ENCODE assay signal across 24 mouse cellular contexts in genomic region chr7:81718657-81719056, GRCm38 (mm10). TPM values are rescaled to one million over a fixed set of nuclear protein-coding genes. Genes with fewer than 3 reads are reported as not detected.
DNase-seq lines count a peak whose midpoint lies in the region; ATAC-seq lines count a peak whose summit lies in the region.
"Had no signal": no experiment of that assay in that cellular context is flagged by ENCODE, and none has a peak within 500 bp of the region (broad histone marks: within the 10 kb centered on the region; RNA-seq: fewer than 3 reads in every experiment).

No protein-coding gene starts in this region.

- peak overlapping the region; percentile 55 for H3K27ac ChIP-seq in heart, embryonic 11.5 days (ENCODE audit: low read depth, low read length)
- H3K27ac ChIP-seq in midbrain, embryonic 11.5 days (ENCODE audit: low read depth, low read length): no peak overlapping the region
- no peak overlapping the region for H3K27ac ChIP-seq in midbrain, embryonic 13.5 days
- peak overlapping the region; percentile 74 for H3K27ac ChIP-seq in liver, embryonic 13.5 days
- H3K27ac ChIP-seq: embryonic facial prominence, embryonic 10.5 days; embryonic facial prominence, embryonic 15.5 days; forebrain, embryonic 15.5 days; hindbrain, embryonic 14.5 days; midbrain, embryonic 12.5 days; neural tube, embryonic 13.5 days had no signal

- intact Hi-C loops in heart, postnatal 10 days (cut with DNase I): no loop called here

- 0 out of 2 replicates have a peak, but pooled peaks cover 15% of the 10 kb centered on the region for H3K4me1 ChIP-seq in heart, embryonic 11.5 days (ENCODE audit: control insufficient read depth, insufficient read depth, low read length)
- no peaks in the 10 kb centered on the region for H3K4me1 ChIP-seq in midbrain, embryonic 11.5 days (ENCODE audit: control insufficient read depth, insufficient read depth, low read length)
- H3K4me1 ChIP-seq in midbrain, embryonic 13.5 days (replicated peaks): no peaks in the 10 kb centered on the region
- H3K4me1 ChIP-seq in liver, embryonic 13.5 days (replicated peaks): peaks cover 42% of the 10 kb centered on the region
- H3K4me1 ChIP-seq: embryonic facial prominence, embryonic 10.5 days; forebrain, embryonic 15.5 days; midbrain, embryonic 12.5 days; neural tube, embryonic 13.5 days had no signal

- WGBS in heart, embryonic 11.5 days (ENCODE audit: insufficient replicate concordance): 79% methylated on average over 1 of the region's 1 CpGs
- WGBS in midbrain, embryonic 11.5 days: 85% methylated on average over 1 of the region's 1 CpGs
- WGBS in midbrain, embryonic 13.5 days: 79% methylated on average over 1 of the region's 1 CpGs
- 60% methylated on average over 1 of the region's 1 CpGs for WGBS in liver, embryonic 13.5 days (ENCODE audit: insufficient replicate concordance)

- H3K9ac ChIP-seq in heart, embryonic 11.5 days (ENCODE audit: low read depth, low read length): 0 out of 2 replicates have a peak overlapping the region, but pooled peaks have one; percentile 23
- H3K9ac ChIP-seq in midbrain, embryonic 11.5 days (ENCODE audit: low read length): no peak overlapping the region
- no peak overlapping the region for H3K9ac ChIP-seq in midbrain, embryonic 13.5 days (replicated peaks)
- 0 out of 2 replicates have a peak overlapping the region, but pooled peaks have one; percentile 8 for H3K9ac ChIP-seq in liver, embryonic 13.5 days
- H3K9ac ChIP-seq: embryonic facial prominence, embryonic 15.5 days; forebrain, embryonic 15.5 days; hindbrain, embryonic 14.5 days; midbrain, embryonic 12.5 days; neural tube, embryonic 13.5 days had no signal

- H3K27me3 ChIP-seq in heart, embryonic 11.5 days (ENCODE audit: control insufficient read depth, insufficient read depth, low read length): no peaks in the 10 kb centered on the region
- H3K27me3 ChIP-seq in midbrain, embryonic 11.5 days (ENCODE audit: control insufficient read depth, insufficient read depth, low read length): no peaks in the 10 kb centered on the region
- no peaks in the 10 kb centered on the region for H3K27me3 ChIP-seq in midbrain, embryonic 13.5 days
- H3K27me3 ChIP-seq in liver, embryonic 13.5 days: peaks cover 3% of the 10 kb centered on the region; the same call in 1 of the 2 replicates
- H3K27me3 ChIP-seq: embryonic facial prominence, embryonic 15.5 days; forebrain, embryonic 15.5 days; neural tube, embryonic 13.5 days had no signal

- ATAC-seq in heart, embryonic 11.5 days (replicated peaks; ENCODE audit: insufficient number of reproducible peaks, low FRiP score, low TSS enrichment): no peak
- ATAC-seq in midbrain, embryonic 11.5 days (ENCODE audit: low FRiP score): no peak
- ATAC-seq in midbrain, embryonic 13.5 days: no peak
- ATAC-seq in liver, embryonic 13.5 days (ENCODE audit: low read depth): no peak
- ATAC-seq: forebrain, embryonic 15.5 days; intestine, postnatal 0 days had no signal

- no peaks in the 10 kb centered on the region for H3K9me3 ChIP-seq in heart, embryonic 11.5 days (replicated peaks; ENCODE audit: control insufficient read depth, low read length)
- H3K9me3 ChIP-seq in midbrain, embryonic 11.5 days (ENCODE audit: control insufficient read depth, low read length): no peaks in the 10 kb centered on the region
- H3K9me3 ChIP-seq in midbrain, embryonic 13.5 days: no peaks in the 10 kb centered on the region
- no peaks in the 10 kb centered on the region for H3K9me3 ChIP-seq in liver, embryonic 13.5 days (replicated peaks)
- H3K9me3 ChIP-seq: embryonic facial prominence, embryonic 10.5 days; embryonic facial prominence, embryonic 15.5 days; forebrain, embryonic 15.5 days; midbrain, embryonic 12.5 days; neural tube, embryonic 13.5 days had no signal

- no peaks in the 10 kb centered on the region for H3K36me3 ChIP-seq in heart, embryonic 11.5 days (ENCODE audit: control insufficient read depth, insufficient read depth, low read length)
- no peaks in the 10 kb centered on the region for H3K36me3 ChIP-seq in midbrain, embryonic 11.5 days (ENCODE audit: control insufficient read depth, insufficient read depth, low read length)
- H3K36me3 ChIP-seq in midbrain, embryonic 13.5 days: no peaks in the 10 kb centered on the region
- H3K36me3 ChIP-seq in liver, embryonic 13.5 days: no peaks in the 10 kb centered on the region
- H3K36me3 ChIP-seq: embryonic facial prominence, embryonic 10.5 days; embryonic facial prominence, embryonic 15.5 days; forebrain, embryonic 15.5 days; midbrain, embryonic 12.5 days; neural tube, embryonic 13.5 days had no signal

- H3K4me3 ChIP-seq in heart, embryonic 11.5 days (ENCODE audit: low read depth, low read length): no peak overlapping the region
- no peak overlapping the region for H3K4me3 ChIP-seq in midbrain, embryonic 11.5 days (ENCODE audit: low read depth, low read length)
- no peak overlapping the region for H3K4me3 ChIP-seq in midbrain, embryonic 13.5 days (replicated peaks)
- peak overlapping the region; percentile 1; the same call in 1 of the 2 replicates for H3K4me3 ChIP-seq in liver, embryonic 13.5 days (replicated peaks)
- H3K4me3 ChIP-seq: embryonic facial prominence, embryonic 10.5 days; embryonic facial prominence, embryonic 15.5 days; forebrain, embryonic 15.5 days; midbrain, embryonic 12.5 days; neural tube, embryonic 13.5 days had no signal

- peak overlapping the region; percentile 40 for H3K4me2 ChIP-seq in heart, embryonic 11.5 days
- H3K4me2 ChIP-seq in midbrain, embryonic 11.5 days: no peak overlapping the region
- no peak overlapping the region for H3K4me2 ChIP-seq in midbrain, embryonic 13.5 days (replicated peaks)
- H3K4me2 ChIP-seq in liver, embryonic 13.5 days: peak overlapping the region; percentile 39
- H3K4me2 ChIP-seq: embryonic facial prominence, embryonic 15.5 days; forebrain, embryonic 15.5 days; hindbrain, embryonic 14.5 days; midbrain, embryonic 12.5 days; neural tube, embryonic 13.5 days had no signal

- DNase-seq in heart, postnatal 10 days: no peak
- DNase-seq in midbrain, embryonic 11.5 days (ENCODE audit: low spot score, missing footprints): peak; percentile 4
- no peak for DNase-seq in liver, embryonic 13.5 days
- DNase-seq in cerebellum, adult 9-10 months: no peak
- no peak for DNase-seq in testis, postnatal 10 days (ENCODE audit: low spot score)
- DNase-seq in adipocyte (ENCODE audit: low spot score): no peak
- DNase-seq: adrenal gland, adult 2 months; adrenal gland, postnatal 36 days; cerebellum, adult 18-20 months; cerebellum, postnatal 14 days; gastrocnemius, postnatal 25 days; heart, adult 11 months; kidney, postnatal 25 days; lung, postnatal 36 days; thymus, postnatal 14 days had no signal

RNA-seq across cellular contexts. Expression of gene Homer2, which starts 11.3 kb away (rescaled TPM):
- 121 and 129 TPM in 2 replicates for polyA plus RNA-seq in heart, embryonic 11.5 days (2014; fragmentation: Nextera tagmentation; extraction: Ambion mirVana)
- 10 to 100 TPM; 58.8 to 59.7 TPM for total RNA-seq in heart, postnatal 10 days (2021)
- polyA plus RNA-seq in midbrain, embryonic 11.5 days (2014; fragmentation: Nextera tagmentation; extraction: Ambion mirVana): 19.6 and 22.4 TPM in 2 replicates
- 15.4 and 16.4 TPM in 2 replicates for polyA plus RNA-seq in midbrain, embryonic 13.5 days (2015; fragmentation: Nextera tagmentation; extraction: Ambion mirVana)
- polyA plus RNA-seq in liver, embryonic 13.5 days (2015; fragmentation: Nextera tagmentation; extraction: Ambion mirVana): 5.7 and 6.3 TPM in 2 replicates

RNA-seq across cellular contexts. Expression of gene Ramac, which starts 44.1 kb away (rescaled TPM):
- 78.3 and 91.3 TPM in 2 replicates for polyA plus RNA-seq in heart, embryonic 11.5 days (2014; fragmentation: Nextera tagmentation; extraction: Ambion mirVana)
- total RNA-seq in heart, postnatal 10 days (2021): 10 to 100 TPM; 33.1 to 35.1 TPM
- polyA plus RNA-seq in midbrain, embryonic 11.5 days (2014; fragmentation: Nextera tagmentation; extraction: Ambion mirVana): 147 and 160 TPM in 2 replicates
- polyA plus RNA-seq in midbrain, embryonic 13.5 days (2015; fragmentation: Nextera tagmentation; extraction: Ambion mirVana): 152 and 167 TPM in 2 replicates
- 68.9 and 84.2 TPM in 2 replicates for polyA plus RNA-seq in liver, embryonic 13.5 days (2015; fragmentation: Nextera tagmentation; extraction: Ambion mirVana)

Comparison
In these comparisons a context has a peak if more than half of its experiments do, and no peak if none do; other contexts are left out.
1. H3K27ac ChIP-seq: peak in heart, embryonic 11.5 days (single experiment) and liver, embryonic 13.5 days (single experiment); none in midbrain, embryonic 11.5 days (single experiment) and midbrain, embryonic 13.5 days (single experiment).
2. H3K4me2 ChIP-seq: peak in heart, embryonic 11.5 days (single experiment) and liver, embryonic 13.5 days (single experiment); none in midbrain, embryonic 11.5 days (single experiment) and midbrain, embryonic 13.5 days (single experiment).
3. H3K9ac ChIP-seq: peak in heart, embryonic 11.5 days (single experiment) and liver, embryonic 13.5 days (single experiment); none in midbrain, embryonic 11.5 days (single experiment) and midbrain, embryonic 13.5 days (single experiment).